Mouse (Mus musculus): ENCODE data around the gene Cyyr1.

GRCm38 (mm10) chr16:85495837-85496236 is 57.4 kb downstream of the Cyyr1 start:
- no peak for TF ChIP-seq CTCF (IDR thresholded peaks at IDR 0.05; ENCODE audit: borderline replicate concordance, control insufficient read depth, extremely low read depth, insufficient read depth, low read length, poor library complexity)
- no peak for TF ChIP-seq POLR2A (IDR thresholded peaks at IDR 0.05; ENCODE audit: control insufficient read depth, extremely low read depth, insufficient read depth, low read length, poor library complexity)

Measured in thymus, adult 2 months (tissue).